Mouse (Mus musculus): ENCODE data around the gene Rnf6. TPM values are rescaled to one million over a fixed set of nuclear protein-coding genes. Genes with fewer than 3 reads are reported as not detected.
A peak's percentile ranks its signal among the peaks of the same experiment; 100 is the strongest.
"Not testable (repeated sequence)": the region's sequence is repeated elsewhere in the genome, so short reads cannot be mapped to it uniquely, and the experiment has no call there.

The Rnf6 gene
- total RNA-seq, 2 experiments from 2014 or later: 37.0 to 41.0 TPM

- no peak for DNase-seq (ENCODE audit: low spot score)
These were observed 10.3 kb upstream of the Rnf6 start for GRCm38 (mm10) chr5:146231655-146231996.

- DNase-seq (ENCODE audit: low spot score): peak; percentile 93
These were observed 9.7 kb upstream of the Rnf6 start, which contains the start of gene Cdk8 for GRCm38 (mm10) chr5:146230864-146231654. Cdk8 (plus strand) TSS chr5:146231230.

GRCm38 (mm10) chr5:146229869-146230650 lies 8.7 kb upstream of the Rnf6 start:
- no peak for DNase-seq (ENCODE audit: low spot score)

- DNase-seq (ENCODE audit: low spot score): no peak
These were observed 6.1 kb upstream of the Rnf6 start for GRCm38 (mm10) chr5:146227496-146227895.

- no peak for DNase-seq (ENCODE audit: low spot score)
These were observed 2.4 kb upstream of the Rnf6 start for GRCm38 (mm10) chr5:146223786-146224185.

GRCm38 (mm10) chr5:146221722-146222121 lies 367 bp upstream of the Rnf6 start:
- no peak for DNase-seq (ENCODE audit: low spot score)

GRCm38 (mm10) chr5:146220501-146220878 lies 865 bp downstream of the Rnf6 start:
- DNase-seq (ENCODE audit: low spot score): no peak

- no peak for DNase-seq (ENCODE audit: low spot score)
These were observed 15.8 kb downstream of the Rnf6 start for GRCm38 (mm10) chr5:146205537-146205936.

GRCm38 (mm10) chr5:146203921-146204320 lies 17.4 kb downstream of the Rnf6 start:
- no peak for DNase-seq (ENCODE audit: low spot score)

- DNase-seq (ENCODE audit: low spot score): no peak
These were observed 20.8 kb downstream of the Rnf6 start for GRCm38 (mm10) chr5:146200580-146200979.

GRCm38 (mm10) chr5:146199540-146199939 lies 21.8 kb downstream of the Rnf6 start:
- DNase-seq (ENCODE audit: low spot score): no peak

GRCm38 (mm10) chr5:146199073-146199472 lies 22.3 kb downstream of the Rnf6 start:
- no peak for DNase-seq (ENCODE audit: low spot score)

GRCm38 (mm10) chr5:146193360-146193759 lies 28.0 kb downstream of the Rnf6 start:
- DNase-seq (ENCODE audit: low spot score): no peak

GRCm38 (mm10) chr5:146190501-146191269 lies 30.7 kb downstream of the Rnf6 start:
- DNase-seq (ENCODE audit: low spot score): no peak

GRCm38 (mm10) chr5:146190093-146190492 lies 31.3 kb downstream of the Rnf6 start:
- no peak for DNase-seq (ENCODE audit: low spot score)

- DNase-seq (ENCODE audit: low spot score): no peak
These were observed 32.6 kb downstream of the Rnf6 start for GRCm38 (mm10) chr5:146188712-146189111.

- no peak for DNase-seq (ENCODE audit: low spot score)
These were observed 33.2 kb downstream of the Rnf6 start for GRCm38 (mm10) chr5:146188144-146188543.

- peak; percentile 67 for DNase-seq (ENCODE audit: low spot score)
These were observed 33.9 kb downstream of the Rnf6 start for GRCm38 (mm10) chr5:146187441-146187840.

GRCm38 (mm10) chr5:146185204-146185603 lies 36.2 kb downstream of the Rnf6 start, which contains the start of gene 1700001J03Rik:
1700001J03Rik (minus strand) TSS chr5:146185304.
- DNase-seq (ENCODE audit: low spot score): not testable (repeated sequence)

GRCm38 (mm10) chr5:146172744-146173143 lies 48.6 kb downstream of the Rnf6 start:
- peak; percentile 8 for DNase-seq (ENCODE audit: low spot score)

- DNase-seq (ENCODE audit: low spot score): not testable (repeated sequence)
These were observed 50.7 kb downstream of the Rnf6 start, which contains the start of gene Gm6309 for GRCm38 (mm10) chr5:146170621-146171020. Gm6309 (minus strand) TSS chr5:146170721.

- DNase-seq (ENCODE audit: low spot score): not testable (repeated sequence)
These were observed 60.9 kb downstream of the Rnf6 start, which contains the start of gene Gm5565 for GRCm38 (mm10) chr5:146160439-146160838. Gm5565 (minus strand) TSS chr5:146160539.

Data from gastrocnemius, adult 18-20 months (tissue).